Mouse (Mus musculus): ENCODE measurements at regions not wholly inside any gene's neighbourhood (a gene's known extent, or its start where the extent isn't known, plus 50 kb on each side); places are given as distances from the start of the nearest gene placed in this dataset.
A peak's percentile ranks its signal among the peaks of the same experiment; 100 is the strongest.

DNA sequence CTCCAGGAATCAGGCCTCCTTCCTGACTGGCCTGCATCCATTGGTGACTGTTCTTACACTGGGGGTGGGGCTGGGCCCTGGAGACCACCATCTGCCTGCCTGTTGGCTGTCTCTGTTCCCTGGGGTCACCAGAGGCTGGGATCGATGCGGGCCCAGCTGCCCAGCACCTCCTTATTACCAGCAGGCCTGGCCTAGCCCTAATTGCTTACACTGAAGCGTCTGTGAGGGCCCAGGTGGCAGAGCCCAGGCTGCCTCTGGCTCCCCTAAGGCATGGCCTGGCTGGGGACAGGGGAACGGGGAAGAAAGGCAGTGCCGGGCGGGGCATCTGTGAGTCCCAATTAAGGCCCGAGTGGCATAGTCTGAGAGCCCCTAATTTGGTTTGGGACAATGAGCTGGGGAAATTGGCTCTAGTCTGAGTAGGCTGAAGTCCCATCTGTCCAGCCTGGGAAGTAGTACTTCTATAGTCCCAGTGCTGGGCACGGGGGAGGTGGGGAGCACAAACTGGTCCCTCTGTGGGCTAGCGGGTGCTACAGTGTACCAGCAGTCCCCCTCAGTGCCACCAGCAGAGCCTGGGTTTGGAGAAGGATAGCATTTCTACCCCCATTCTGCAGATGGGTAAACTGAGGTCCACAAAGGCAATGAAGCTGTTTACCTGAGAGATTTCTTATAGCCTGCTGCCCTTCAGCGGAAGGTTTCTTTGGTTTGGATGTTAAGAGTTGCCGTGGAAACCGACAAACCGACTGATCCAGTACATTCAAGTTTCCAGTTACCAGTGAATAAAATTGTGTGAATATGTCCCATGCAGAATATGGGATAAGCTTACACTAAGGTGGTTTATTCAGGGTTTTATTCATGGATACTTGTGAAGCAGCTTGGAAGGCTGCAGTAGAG lies 121.6 kb downstream of the Mn1 start:
- Histone ChIP-seq H3K9ac (ENCODE audit: low read length) (no peak overlapping the region), H3K27ac (replicated peaks) (no peak overlapping the region), H3K36me3 (ENCODE audit: control insufficient read depth, insufficient read depth, low read length) (no peaks in the 10 kb centered on the region), H3K4me1 (replicated peaks; ENCODE audit: control insufficient read depth, insufficient read depth) (no peaks in the 10 kb centered on the region), H3K4me3 (ENCODE audit: low read depth, low read length) (no peak overlapping the region), H3K27me3 (ENCODE audit: control insufficient read depth, insufficient read depth, low read length) (no peaks in the 10 kb centered on the region), H3K9me3 (ENCODE audit: control insufficient read depth, low read length) (no peaks in the 10 kb centered on the region), H3K4me2 (replicated peaks; ENCODE audit: low read depth) (no peak overlapping the region)
- ATAC-seq (ENCODE audit: low FRiP score, low TSS enrichment) (no peak), DNase-seq (ENCODE audit: low spot score) (no peak)
- TF ChIP-seq CTCF (IDR thresholded peaks at IDR 0.05; ENCODE audit: low read depth) (no peak), EP300 (optimal IDR thresholded peaks at IDR 0.05) (no peak)
- 77% methylated on average over 13 of the region's 13 CpGs for WGBS

- Histone ChIP-seq H3K27ac (replicated peaks) (no peak overlapping the region), H3K27me3 (ENCODE audit: control insufficient read depth, insufficient read depth, low read length) (no peaks in the 10 kb centered on the region), H3K4me2 (replicated peaks; ENCODE audit: low read depth) (no peak overlapping the region), H3K36me3 (ENCODE audit: control insufficient read depth, insufficient read depth, low read length) (no peaks in the 10 kb centered on the region), H3K9me3 (ENCODE audit: control insufficient read depth, low read length) (no peaks in the 10 kb centered on the region), H3K4me3 (ENCODE audit: low read depth, low read length) (no peak overlapping the region), H3K4me1 (replicated peaks; ENCODE audit: control insufficient read depth, insufficient read depth) (no peaks in the 10 kb centered on the region), H3K9ac (ENCODE audit: low read length) (no peak overlapping the region)
- DNase-seq (ENCODE audit: low spot score): no peak
- WGBS: 22% methylated on average over 3 of the region's 3 CpGs
- TF ChIP-seq EP300 (optimal IDR thresholded peaks at IDR 0.05) (no peak), CTCF (IDR thresholded peaks at IDR 0.05; ENCODE audit: low read depth) (no peak)
- ATAC-seq (ENCODE audit: low FRiP score, low TSS enrichment): no peak
Measured at GRCm38 (mm10) chr5:111540486-111540885, 123.3 kb downstream of the Mn1 start.

DNA sequence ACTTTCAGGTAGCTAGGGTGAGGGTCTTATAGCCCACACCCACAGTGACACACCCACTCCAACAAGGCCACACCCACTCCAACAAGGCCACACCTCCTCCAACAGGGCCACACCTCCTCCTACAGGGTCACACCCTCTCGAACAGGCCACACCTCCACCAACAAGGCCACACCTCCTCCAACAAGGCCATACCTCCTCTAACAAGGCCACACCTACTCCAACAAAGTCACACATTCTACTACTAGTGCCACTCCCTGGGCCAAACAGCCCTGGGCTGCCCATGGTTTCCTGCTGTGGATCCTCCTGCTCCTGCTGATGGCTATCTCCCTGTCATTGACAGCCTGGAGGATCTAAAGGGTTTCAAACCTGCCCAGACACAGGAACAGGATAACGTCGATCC lies 124.9 kb downstream of the Mn1 start:
- Histone ChIP-seq H3K4me2 (replicated peaks; ENCODE audit: low read depth) (no peak overlapping the region), H3K9me3 (ENCODE audit: control insufficient read depth, low read length) (no peaks in the 10 kb centered on the region), H3K36me3 (ENCODE audit: control insufficient read depth, insufficient read depth, low read length) (no peaks in the 10 kb centered on the region), H3K27me3 (ENCODE audit: control insufficient read depth, insufficient read depth, low read length) (no peaks in the 10 kb centered on the region), H3K9ac (ENCODE audit: low read length) (no peak overlapping the region), H3K4me1 (replicated peaks; ENCODE audit: control insufficient read depth, insufficient read depth) (no peaks in the 10 kb centered on the region), H3K4me3 (ENCODE audit: low read depth, low read length) (no peak overlapping the region), H3K27ac (replicated peaks) (no peak overlapping the region)
- WGBS: 63% methylated on average over 3 of the region's 3 CpGs
- no peak for TF ChIP-seq CTCF (IDR thresholded peaks at IDR 0.05; ENCODE audit: low read depth)
- no peak for TF ChIP-seq EP300 (optimal IDR thresholded peaks at IDR 0.05)
- ATAC-seq (ENCODE audit: low FRiP score, low TSS enrichment) (peak; percentile 71), DNase-seq (ENCODE audit: low spot score) (no peak)

DNA sequence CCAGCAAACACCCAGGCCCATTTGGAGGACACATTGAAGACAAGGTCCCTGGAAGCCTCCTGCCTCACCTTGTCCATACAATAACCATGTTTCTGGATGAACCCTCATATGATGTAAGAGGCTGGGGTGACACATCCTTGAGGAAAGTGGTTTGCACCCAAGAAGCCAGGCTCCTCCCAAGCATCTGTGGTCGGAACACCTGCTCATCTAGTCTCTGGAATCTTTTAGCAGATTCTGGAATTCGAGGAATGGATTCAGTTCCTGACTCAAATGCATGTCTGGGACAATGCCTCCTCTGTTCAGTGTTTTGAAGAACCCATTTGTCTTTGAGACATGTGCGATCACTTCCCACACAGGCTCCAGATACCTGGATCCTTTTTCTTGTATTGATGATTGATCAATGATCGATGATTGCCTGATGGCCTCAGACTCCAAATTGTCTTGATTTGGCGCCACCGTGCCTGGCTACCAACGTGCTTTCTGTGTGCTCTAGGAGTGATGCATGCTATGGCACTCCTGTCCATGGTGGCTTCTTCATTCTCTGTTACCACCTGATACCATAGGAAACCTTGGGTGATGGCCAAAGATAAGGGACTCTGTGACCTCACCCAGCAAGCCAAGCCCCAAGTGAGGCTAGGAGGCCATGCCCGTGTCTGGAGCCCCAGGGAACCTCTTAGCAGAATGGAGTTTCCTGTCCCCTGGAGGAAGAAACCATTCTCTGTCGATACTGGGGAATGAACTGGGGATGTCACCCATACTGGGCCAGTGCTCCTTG lies 126.7 kb downstream of the Mn1 start:
- H3K36me3 ChIP-seq (ENCODE audit: control insufficient read depth, insufficient read depth, low read length): no peaks in the 10 kb centered on the region
- no peak overlapping the region for H3K4me2 ChIP-seq (replicated peaks; ENCODE audit: low read depth)
- 71% methylated on average over 9 of the region's 9 CpGs for WGBS
- no peak for TF ChIP-seq CTCF (IDR thresholded peaks at IDR 0.05; ENCODE audit: low read depth)
- no peak for TF ChIP-seq EP300 (optimal IDR thresholded peaks at IDR 0.05)
- no peak overlapping the region for H3K4me3 ChIP-seq (ENCODE audit: low read depth, low read length)
- H3K9ac ChIP-seq (ENCODE audit: low read length): no peak overlapping the region
- H3K27ac ChIP-seq (replicated peaks): no peak overlapping the region
- no peaks in the 10 kb centered on the region for H3K4me1 ChIP-seq (replicated peaks; ENCODE audit: control insufficient read depth, insufficient read depth)
- DNase-seq (ENCODE audit: low spot score) (no peak), ATAC-seq (ENCODE audit: low FRiP score, low TSS enrichment) (no peak)
- no peaks in the 10 kb centered on the region for H3K27me3 ChIP-seq (ENCODE audit: control insufficient read depth, insufficient read depth, low read length)
- no peaks in the 10 kb centered on the region for H3K9me3 ChIP-seq (ENCODE audit: control insufficient read depth, low read length)

GRCm38 (mm10) chr5:111553471-111554382 lies 136.6 kb downstream of the Mn1 start:
- DNase-seq (ENCODE audit: low spot score) (no peak), ATAC-seq (ENCODE audit: low FRiP score, low TSS enrichment) (no peak)
- WGBS: 71% methylated on average over 16 of the region's 16 CpGs
- Histone ChIP-seq H3K4me1 (replicated peaks; ENCODE audit: control insufficient read depth, insufficient read depth) (peaks cover 3% of the 10 kb centered on the region), H3K4me3 (ENCODE audit: low read depth, low read length) (no peak overlapping the region), H3K9me3 (ENCODE audit: control insufficient read depth, low read length) (no peaks in the 10 kb centered on the region), H3K4me2 (replicated peaks; ENCODE audit: low read depth) (no peak overlapping the region), H3K9ac (ENCODE audit: low read length) (no peak overlapping the region), H3K27me3 (ENCODE audit: control insufficient read depth, insufficient read depth, low read length) (no peaks in the 10 kb centered on the region), H3K36me3 (ENCODE audit: control insufficient read depth, insufficient read depth, low read length) (no peaks in the 10 kb centered on the region), H3K27ac (replicated peaks) (no peak overlapping the region)
- no peak for TF ChIP-seq EP300 (optimal IDR thresholded peaks at IDR 0.05)
- TF ChIP-seq CTCF (IDR thresholded peaks at IDR 0.05; ENCODE audit: low read depth): peak; percentile 49

Measured in stomach, postnatal 0 days (tissue).